Mouse (Mus musculus) forebrain, embryonic 10.5 days (tissue): ENCODE data around the gene Gm21973. TPM values are rescaled to one million over a fixed set of nuclear protein-coding genes. Genes with fewer than 3 reads are reported as not detected.

Experiments
- DNase-seq: peaks from one replicate; pipeline ENCODE4 v3.0.0-alpha.2; 2017; ENCODE audit warnings: low spot score; ENCODE audit errors: extremely low spot score
- H3K27ac ChIP-seq: fragments of 300-500 bp; sonication (generic); 2 replicates; pipeline ENCODE4 v1.5.1; 2016; ENCODE audit warnings: mild to moderate bottlenecking
- H3K27me3 ChIP-seq: fragments of 300-500 bp; sonication (generic); 2 replicates; pipeline ENCODE4 v1.6.1; 2016; ENCODE audit warnings: mild to moderate bottlenecking; ENCODE audit not compliant: poor library complexity, severe bottlenecking
- H3K36me3 ChIP-seq: fragments of 300-500 bp; sonication (generic); replicated peaks from 2 replicates; pipeline ENCODE4 v1.6.1; 2016; ENCODE audit warnings: mild to moderate bottlenecking, moderate library complexity
- H3K4me1 ChIP-seq: fragments of 300-500 bp; sonication (generic); 2 replicates; pipeline ENCODE4 v1.6.1; 2016
- H3K4me3 ChIP-seq: fragments of 300-500 bp; sonication (generic); 2 replicates; pipeline ENCODE4 v1.5.1; 2016; ENCODE audit warnings: mild to moderate bottlenecking, moderate library complexity
- H3K9me3 ChIP-seq: fragments of 300-500 bp; sonication (generic); 2 replicates; pipeline ENCODE4 v1.6.1; 2016; ENCODE audit warnings: mild to moderate bottlenecking, moderate library complexity
- WGBS: fragments of 180-500 bp; shearing (Covaris S2); methylation state at CpG from one replicate; pipeline ENCODE4 v1.1.7; 2016; 5-methylcytosine and 5-hydroxymethylcytosine counted together
- polyA plus RNA-seq: library from polyadenylated mRNA; unstranded; fragments of >200 nt; fragmentation: Nextera tagmentation; extraction: Ambion mirVana; gene quantifications from 2 replicates; pipeline ENCODE4 v1.2.1, GENCODE M21; 2016

Gene Gm21973
- not detected in 2 replicates for polyA plus RNA-seq

DNA sequence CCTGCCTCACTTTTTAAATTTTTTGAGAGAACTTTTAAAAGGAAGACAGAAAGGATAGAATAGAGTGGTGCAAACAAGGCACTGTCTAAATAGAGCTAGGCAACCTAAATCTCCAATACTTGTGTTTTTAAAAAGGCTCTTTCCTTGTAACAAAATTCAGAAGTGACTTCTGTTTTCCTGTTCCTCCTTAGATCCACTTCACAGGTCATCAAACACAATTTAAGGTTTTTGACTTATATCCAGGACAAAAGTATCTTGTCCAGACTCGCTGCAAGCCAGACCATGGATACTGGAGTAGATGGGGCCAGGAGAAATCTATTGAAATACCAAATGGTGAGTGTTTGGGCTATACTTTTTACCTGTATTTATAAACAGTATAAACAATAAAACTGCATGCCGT, at the start of gene Gm21973:
Gene Gm21973, plus strand, starts transcription at position 301 of the 400 bp plus-strand sequence.
- DNase-seq: no peak
- 89% methylated on average over 2 of the region's 2 CpGs for WGBS
- Histone ChIP-seq H3K36me3 (no peaks in the 10 kb centered on the region), H3K4me3 (no peak within 1 kb of the TSS), H3K27me3 (no peaks in the 10 kb centered on the region), H3K4me1 (no peaks in the 10 kb centered on the region), H3K9me3 (no peaks in the 10 kb centered on the region), H3K27ac (no peak within 1 kb of the TSS)

DNA sequence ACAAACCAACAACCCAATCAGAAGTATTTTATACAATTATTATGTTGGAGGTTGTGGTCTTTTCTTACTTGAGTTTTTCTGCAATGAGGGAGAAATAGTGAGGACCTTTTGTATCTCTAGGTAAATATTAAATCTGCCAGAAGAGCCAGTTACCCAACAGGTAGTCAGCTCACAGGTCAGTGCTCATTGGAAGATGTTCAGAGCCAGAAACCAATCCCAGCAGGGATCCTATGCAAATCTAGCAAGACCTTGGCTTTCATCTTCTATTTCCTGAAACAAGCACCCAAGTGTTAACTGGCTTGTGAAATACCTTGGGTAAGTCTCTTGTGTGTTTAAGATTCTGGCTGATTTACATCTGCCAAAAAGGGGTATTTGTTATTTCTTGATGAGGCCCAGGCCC, 48.8 kb upstream of the Gm21973 start:
- DNase-seq: no peak
- H3K9me3 ChIP-seq: no peaks in the 10 kb centered on the region
- no peak overlapping the region for H3K4me3 ChIP-seq
- no peaks in the 10 kb centered on the region for H3K4me1 ChIP-seq
- H3K27ac ChIP-seq: no peak overlapping the region
- no peaks in the 10 kb centered on the region for H3K36me3 ChIP-seq
- H3K27me3 ChIP-seq: no peaks in the 10 kb centered on the region

DNA sequence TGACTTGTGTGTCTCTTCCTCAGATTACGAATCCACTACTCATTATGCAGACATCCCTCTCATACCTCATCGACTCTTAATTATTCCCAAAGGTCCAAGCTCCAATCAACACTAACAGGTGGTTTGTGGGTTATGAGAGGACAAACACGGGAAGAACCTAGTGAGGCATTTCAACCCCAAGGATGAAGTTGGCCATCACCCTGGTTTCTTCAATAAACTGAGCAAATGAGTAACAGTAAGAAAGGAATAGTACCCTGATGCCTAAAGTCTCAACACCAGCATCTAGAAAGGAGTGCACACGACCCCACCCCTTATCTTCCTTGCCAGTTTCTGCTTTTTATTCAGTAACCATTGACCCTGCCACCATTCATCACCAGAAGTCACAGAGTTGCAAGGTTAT, 47.7 kb upstream of the Gm21973 start:
- Histone ChIP-seq H3K4me3 (no peak overlapping the region), H3K27ac (no peak overlapping the region), H3K27me3 (no peaks in the 10 kb centered on the region), H3K9me3 (no peaks in the 10 kb centered on the region), H3K36me3 (no peaks in the 10 kb centered on the region), H3K4me1 (no peaks in the 10 kb centered on the region)
- WGBS: 89% methylated on average over 4 of the region's 4 CpGs
- no peak for DNase-seq

GRCm38 (mm10) chr15:10281546-10281945, 43.6 kb upstream of the Gm21973 start:
- no peak overlapping the region for H3K4me3 ChIP-seq
- no peaks in the 10 kb centered on the region for H3K36me3 ChIP-seq
- DNase-seq: no peak
- H3K27ac ChIP-seq: no peak overlapping the region
- H3K4me1 ChIP-seq: no peaks in the 10 kb centered on the region
- no peaks in the 10 kb centered on the region for H3K9me3 ChIP-seq
- no peaks in the 10 kb centered on the region for H3K27me3 ChIP-seq
- 82% methylated on average over 5 of the region's 5 CpGs for WGBS

DNA sequence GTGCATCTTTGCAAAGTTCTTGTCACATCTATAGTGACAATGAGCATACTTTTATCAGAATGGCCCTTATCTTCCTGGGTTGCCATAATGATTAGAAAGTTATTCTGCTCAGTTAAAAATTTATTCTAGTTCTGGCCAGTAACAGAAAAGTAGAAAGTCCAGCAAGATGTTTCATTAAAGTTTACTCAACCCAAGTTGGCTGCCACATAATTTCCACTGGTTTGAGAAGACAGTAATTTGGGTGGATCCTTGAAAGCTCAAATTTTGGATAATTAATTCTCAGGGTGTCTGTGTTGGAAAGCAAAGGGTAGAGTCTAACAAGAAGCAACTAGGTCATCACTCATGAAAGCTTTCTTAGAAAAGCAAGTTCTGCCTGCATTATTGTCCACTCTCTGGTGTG, 41.5 kb upstream of the Gm21973 start:
- Histone ChIP-seq H3K27me3 (no peaks in the 10 kb centered on the region), H3K4me1 (no peaks in the 10 kb centered on the region), H3K4me3 (no peak overlapping the region), H3K27ac (no peak overlapping the region), H3K36me3 (no peaks in the 10 kb centered on the region), H3K9me3 (no peaks in the 10 kb centered on the region)
- DNase-seq: no peak

GRCm38 (mm10) chr15:10296570-10296969, 28.6 kb upstream of the Gm21973 start:
- Histone ChIP-seq H3K4me3 (no peak overlapping the region), H3K4me1 (no peaks in the 10 kb centered on the region), H3K36me3 (no peaks in the 10 kb centered on the region), H3K9me3 (no peaks in the 10 kb centered on the region), H3K27ac (no peak overlapping the region), H3K27me3 (no peaks in the 10 kb centered on the region)
- DNase-seq: no peak
- WGBS: 86% methylated on average over 1 of the region's 1 CpGs

- WGBS: 94% methylated on average over 1 of the region's 1 CpGs
These were observed 27.1 kb upstream of the Gm21973 start for GRCm38 (mm10) chr15:10298058-10298457.

DNA sequence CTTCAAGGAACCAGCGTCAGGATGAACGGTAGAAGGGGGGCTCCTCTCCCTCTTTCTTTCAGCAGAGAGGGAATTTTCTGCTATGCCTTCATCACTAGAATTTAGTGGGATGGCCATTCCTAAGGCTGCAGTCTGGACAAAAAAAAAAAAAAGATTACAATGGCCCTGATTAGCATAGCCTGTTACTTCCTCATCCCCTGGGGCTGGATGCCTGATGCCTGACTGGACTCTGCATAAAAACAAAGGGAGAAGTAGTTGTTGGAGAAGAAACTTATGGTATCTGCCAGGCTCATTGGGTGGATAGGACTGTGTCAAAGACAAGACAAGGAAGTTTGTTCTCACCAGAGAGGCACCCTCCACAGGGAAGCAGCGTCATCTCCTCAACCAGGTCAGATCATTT, 25.7 kb upstream of the Gm21973 start:
- Histone ChIP-seq H3K9me3 (no peaks in the 10 kb centered on the region), H3K36me3 (no peaks in the 10 kb centered on the region), H3K4me3 (no peak overlapping the region), H3K27me3 (no peaks in the 10 kb centered on the region), H3K27ac (no peak overlapping the region), H3K4me1 (no peaks in the 10 kb centered on the region)
- WGBS: 81% methylated on average over 3 of the region's 3 CpGs
- no peak for DNase-seq

More at GRCm38 (mm10) chr15:10298058-10298457, 27.1 kb upstream of the Gm21973 start:
- H3K27me3 ChIP-seq: no peaks in the 10 kb centered on the region
- no peak overlapping the region for H3K4me3 ChIP-seq
- no peaks in the 10 kb centered on the region for H3K36me3 ChIP-seq
- no peaks in the 10 kb centered on the region for H3K9me3 ChIP-seq
- H3K4me1 ChIP-seq: no peaks in the 10 kb centered on the region
- H3K27ac ChIP-seq: no peak overlapping the region
- no peak for DNase-seq

DNA sequence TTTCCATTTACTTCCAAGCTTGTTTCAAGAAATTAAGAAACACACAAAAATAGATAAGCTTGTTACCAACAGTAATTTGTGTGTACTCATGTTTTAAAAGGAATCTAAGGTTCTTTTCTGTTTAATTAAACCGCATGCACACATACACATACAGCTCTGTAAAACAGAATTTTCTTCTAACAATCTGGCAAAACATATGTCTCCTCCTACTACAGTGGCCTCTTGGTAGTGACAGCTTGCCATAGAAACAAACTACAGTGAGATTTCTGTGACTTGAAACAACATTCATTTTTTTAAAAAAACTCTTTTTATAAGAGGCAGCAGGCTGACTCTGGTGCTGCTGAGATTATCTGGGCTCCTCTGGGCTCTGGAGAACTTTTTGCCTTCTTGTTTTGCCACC, 18.7 kb upstream of the Gm21973 start:
- Histone ChIP-seq H3K36me3 (no peaks in the 10 kb centered on the region), H3K4me1 (no peaks in the 10 kb centered on the region), H3K27me3 (no peaks in the 10 kb centered on the region), H3K4me3 (no peak overlapping the region), H3K9me3 (no peaks in the 10 kb centered on the region), H3K27ac (no peak overlapping the region)
- DNase-seq: no peak
- WGBS: 98% methylated on average over 1 of the region's 1 CpGs

DNA sequence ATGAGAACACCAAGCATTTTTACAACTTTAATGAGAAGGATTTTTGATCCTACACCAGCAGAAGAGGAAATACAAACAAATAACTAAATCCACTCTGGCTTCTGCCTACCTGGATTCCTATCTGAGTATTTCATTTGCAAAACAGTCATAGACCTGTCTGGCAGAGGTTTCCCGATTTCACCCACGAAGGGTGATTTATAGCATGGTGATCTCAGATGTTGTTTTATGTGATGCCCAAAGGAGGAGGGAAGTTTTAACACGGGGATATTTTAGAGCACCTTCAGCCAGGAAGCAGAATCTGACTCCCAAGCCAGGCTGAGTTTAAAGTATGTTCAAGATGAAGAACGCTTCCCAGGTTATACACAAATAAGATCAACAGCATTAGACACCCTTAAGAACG, 13.4 kb upstream of the Gm21973 start:
- H3K36me3 ChIP-seq: no peaks in the 10 kb centered on the region
- no peaks in the 10 kb centered on the region for H3K9me3 ChIP-seq
- no peaks in the 10 kb centered on the region for H3K27me3 ChIP-seq
- WGBS: 84% methylated on average over 5 of the region's 5 CpGs
- no peak overlapping the region for H3K4me3 ChIP-seq
- no peak overlapping the region for H3K27ac ChIP-seq
- no peak for DNase-seq
- no peaks in the 10 kb centered on the region for H3K4me1 ChIP-seq

DNA sequence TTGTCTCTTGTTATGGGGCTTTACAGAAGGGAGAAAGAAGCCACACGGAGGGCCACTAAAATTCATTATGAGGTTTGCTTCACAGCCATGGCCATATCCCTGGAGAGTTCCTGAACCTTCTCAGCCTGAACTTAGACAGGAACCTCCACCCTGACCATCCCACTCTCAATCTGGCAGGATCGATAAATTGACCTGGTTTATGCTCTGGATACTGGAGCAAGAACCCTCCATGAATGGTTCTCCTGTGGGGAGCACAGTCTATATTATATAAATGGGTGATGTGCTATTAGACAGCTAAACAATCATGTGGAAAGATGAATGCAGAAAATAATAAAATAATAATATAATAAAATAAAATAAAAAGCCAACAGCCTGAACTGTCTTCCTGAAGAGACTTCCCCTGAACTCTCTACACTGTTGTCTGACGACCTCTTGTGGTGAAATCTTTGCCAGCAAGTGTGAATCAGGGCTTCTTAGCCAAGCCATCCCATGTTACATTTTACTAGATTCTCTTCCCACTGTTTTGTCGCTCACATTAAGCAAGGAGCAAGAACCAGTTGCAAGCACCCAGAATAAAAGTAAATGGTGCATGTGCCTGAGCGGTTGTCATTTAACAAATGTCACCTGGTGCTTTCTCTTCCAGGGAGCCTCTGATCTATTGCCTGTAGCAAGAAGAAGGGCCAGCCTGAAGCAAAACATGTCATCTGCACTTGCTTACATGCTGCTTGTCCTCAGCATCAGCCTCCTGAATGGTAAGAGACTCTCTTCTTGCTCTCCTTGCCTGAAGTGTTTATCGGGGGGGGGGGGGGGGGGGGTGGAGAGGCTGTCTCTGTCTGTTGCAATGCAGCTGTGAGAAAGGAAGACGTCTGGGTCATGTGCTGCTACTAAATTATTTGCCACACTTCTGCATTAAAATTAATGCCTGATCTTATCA, 11.4 kb upstream of the Gm21973 start:
- DNase-seq: no peak
- Histone ChIP-seq H3K27ac (no peak overlapping the region), H3K27me3 (no peaks in the 10 kb centered on the region), H3K36me3 (no peaks in the 10 kb centered on the region), H3K4me1 (no peaks in the 10 kb centered on the region), H3K4me3 (no peak overlapping the region), H3K9me3 (no peaks in the 10 kb centered on the region)
- 53% methylated on average over 7 of the region's 7 CpGs for WGBS

DNA sequence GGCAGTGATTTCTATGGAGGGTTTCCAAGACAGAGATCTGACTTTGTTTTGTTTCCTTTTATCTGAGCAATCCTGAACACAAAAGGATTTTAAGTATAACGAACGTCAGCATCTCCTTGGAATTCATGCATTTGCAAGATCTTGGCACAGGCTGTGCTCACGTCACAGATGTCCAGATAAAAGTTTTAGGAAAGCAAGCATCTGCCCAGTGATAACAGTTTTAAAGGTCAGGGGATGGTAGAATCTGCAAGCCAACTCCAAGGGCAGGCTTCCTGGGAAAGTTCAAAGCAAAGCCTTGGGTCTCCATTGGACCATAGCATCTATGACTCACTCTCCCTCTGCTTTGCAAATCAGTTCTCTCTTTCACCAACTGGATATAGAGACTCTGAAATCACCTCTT, 5.4 kb downstream of the Gm21973 start:
- Histone ChIP-seq H3K27me3 (no peaks in the 10 kb centered on the region), H3K4me3 (no peak overlapping the region), H3K27ac (no peak overlapping the region), H3K9me3 (no peaks in the 10 kb centered on the region), H3K36me3 (no peaks in the 10 kb centered on the region), H3K4me1 (no peaks in the 10 kb centered on the region)
- 80% methylated on average over 3 of the region's 3 CpGs for WGBS
- DNase-seq: no peak

DNA sequence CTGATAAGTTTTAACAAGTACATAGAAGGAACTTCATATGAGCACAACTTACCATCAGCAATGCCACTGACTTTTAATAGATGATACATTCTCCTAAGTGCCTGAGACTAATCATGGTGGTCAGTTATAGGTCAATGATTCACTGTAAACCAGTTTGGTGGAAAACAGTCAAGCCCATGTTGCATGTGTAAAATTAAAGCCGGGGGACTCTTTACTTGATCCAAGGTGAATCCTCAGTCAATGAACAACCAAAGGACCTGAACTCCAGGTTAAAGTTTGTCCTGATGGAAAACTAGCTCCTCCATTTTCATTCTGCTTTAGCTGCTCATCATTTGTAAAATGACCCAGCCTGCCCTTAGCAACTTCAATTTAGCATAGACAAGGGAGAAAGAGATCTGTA, 7.4 kb downstream of the Gm21973 start:
- no peak overlapping the region for H3K27ac ChIP-seq
- 100% methylated on average over 1 of the region's 1 CpGs for WGBS
- DNase-seq: no peak
- no peak overlapping the region for H3K4me3 ChIP-seq
- no peaks in the 10 kb centered on the region for H3K9me3 ChIP-seq
- no peaks in the 10 kb centered on the region for H3K4me1 ChIP-seq
- no peaks in the 10 kb centered on the region for H3K36me3 ChIP-seq
- H3K27me3 ChIP-seq: no peaks in the 10 kb centered on the region
